Mouse (Mus musculus): Measurements from ENCODE around the gene Vamp3. TPM values are rescaled to one million over a fixed set of nuclear protein-coding genes. Genes with fewer than 3 reads are reported as not detected.

The Vamp3 gene
- polyA plus RNA-seq (2015; fragmentation: Nextera tagmentation; extraction: Ambion mirVana), result 29.9 and 32.5 TPM in 2 replicates

DNA sequence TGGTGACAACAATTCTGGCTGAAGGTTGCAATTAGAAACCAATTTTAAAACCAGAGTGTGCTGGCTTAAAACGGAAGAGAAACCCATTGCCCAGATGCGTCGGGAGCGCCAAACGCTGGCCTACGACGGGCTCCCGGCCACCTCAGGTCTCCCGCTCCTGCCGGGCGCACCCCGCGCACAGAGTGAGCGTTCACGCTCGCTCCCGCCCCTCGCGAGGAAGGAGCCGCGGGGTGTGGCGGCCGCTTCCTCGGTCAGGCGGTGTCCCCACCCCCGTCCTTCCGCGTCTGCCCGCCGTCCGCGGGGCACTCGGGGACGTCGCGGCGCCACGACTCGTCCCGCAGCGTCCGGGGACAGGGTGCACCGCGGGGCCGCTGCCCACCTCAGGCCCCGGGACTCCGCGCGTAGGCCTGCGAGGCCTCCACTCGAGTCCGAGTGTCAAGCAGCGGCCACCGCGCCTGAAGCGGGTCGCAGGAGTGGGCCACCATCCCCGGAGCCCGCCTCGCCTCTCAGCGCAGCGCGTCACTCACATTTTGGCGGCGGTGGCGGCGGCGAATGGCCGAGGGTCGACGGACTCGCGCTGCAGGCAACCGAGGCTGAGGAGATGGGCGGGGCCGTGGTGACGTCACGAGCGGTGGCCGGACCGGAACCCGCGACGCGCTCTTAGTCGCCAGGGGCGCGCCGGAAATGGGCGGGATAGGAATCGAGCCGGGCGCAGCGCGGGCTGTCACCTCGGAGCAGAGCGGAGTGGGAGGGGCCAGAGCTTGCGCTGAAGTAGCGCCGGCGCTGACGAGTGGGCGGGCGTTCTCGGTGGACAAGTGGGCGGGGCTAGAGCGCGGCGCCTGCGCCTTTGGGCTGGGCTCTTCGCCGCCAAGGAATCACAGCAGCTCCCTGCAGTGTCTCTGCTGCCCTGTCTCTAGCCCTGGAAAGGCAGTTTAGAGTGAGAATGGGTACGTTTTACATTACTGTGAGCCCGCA is at the start of gene Vamp3:
Gene Vamp3, minus strand, starts transcription at position 617 of the 975 bp plus-strand sequence.
- Histone ChIP-seq H3K27me3 (ENCODE audit: control insufficient read depth, insufficient read depth, low read depth, low read length) (no peaks in the 10 kb centered on the region), H3K4me3 (ENCODE audit: low read depth, low read length) (peak within 1 kb of the TSS; percentile 93), H3K4me1 (ENCODE audit: control insufficient read depth, low read depth, low read length) (peaks cover 14% of the 10 kb centered on the region), H3K36me3 (ENCODE audit: control insufficient read depth, insufficient read depth) (peaks cover 5% of the 10 kb centered on the region; the same call in 1 of the 2 replicates), H3K4me2 (ENCODE audit: low read depth, low read length) (peak within 1 kb of the TSS; percentile 79), H3K9ac (ENCODE audit: low read depth, low read length) (peak within 1 kb of the TSS; percentile 96), H3K9me3 (replicated peaks; ENCODE audit: control insufficient read depth, low read length) (no peaks in the 10 kb centered on the region), H3K27ac (ENCODE audit: low read length) (peak within 1 kb of the TSS; percentile 94)
- ATAC-seq (ENCODE audit: low read depth), result peak; percentile 97
- WGBS (ENCODE audit: insufficient replicate concordance), result under 1% methylated on average over 107 of the region's 114 CpGs

DNA sequence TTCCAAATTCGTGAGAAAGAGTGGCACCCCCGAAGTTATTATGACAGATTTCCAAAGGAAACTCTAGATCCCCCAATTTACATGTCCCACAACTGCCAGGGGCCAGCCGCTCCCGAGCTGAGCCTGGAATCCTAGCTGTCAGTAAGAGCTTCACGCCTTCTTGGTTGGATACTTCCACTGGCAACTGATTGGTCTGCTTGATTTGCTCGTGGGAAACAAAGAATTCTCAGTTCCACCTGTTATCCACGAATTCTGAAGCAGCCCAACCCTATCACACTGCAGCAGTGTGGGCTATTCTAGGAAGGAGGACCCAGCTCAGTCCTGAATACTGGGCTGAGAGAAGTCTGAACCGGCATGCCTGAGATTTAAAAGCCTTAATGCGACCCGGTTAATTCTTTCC is 48.7 kb upstream of the Vamp3 start:
- no peak for ATAC-seq (ENCODE audit: low read depth)
- Histone ChIP-seq H3K4me2 (ENCODE audit: low read depth, low read length) (no peak overlapping the region), H3K36me3 (ENCODE audit: control insufficient read depth, insufficient read depth) (no peaks in the 10 kb centered on the region), H3K9ac (ENCODE audit: low read depth, low read length) (no peak overlapping the region), H3K4me1 (ENCODE audit: control insufficient read depth, low read depth, low read length) (peaks cover 3% of the 10 kb centered on the region), H3K4me3 (ENCODE audit: low read depth, low read length) (no peak overlapping the region), H3K9me3 (replicated peaks; ENCODE audit: control insufficient read depth, low read length) (no peaks in the 10 kb centered on the region), H3K27ac (ENCODE audit: low read length) (no peak overlapping the region), H3K27me3 (ENCODE audit: control insufficient read depth, insufficient read depth, low read depth, low read length) (peaks cover 54% of the 10 kb centered on the region)
- WGBS (ENCODE audit: insufficient replicate concordance), result 48% methylated on average over 10 of the region's 10 CpGs

DNA sequence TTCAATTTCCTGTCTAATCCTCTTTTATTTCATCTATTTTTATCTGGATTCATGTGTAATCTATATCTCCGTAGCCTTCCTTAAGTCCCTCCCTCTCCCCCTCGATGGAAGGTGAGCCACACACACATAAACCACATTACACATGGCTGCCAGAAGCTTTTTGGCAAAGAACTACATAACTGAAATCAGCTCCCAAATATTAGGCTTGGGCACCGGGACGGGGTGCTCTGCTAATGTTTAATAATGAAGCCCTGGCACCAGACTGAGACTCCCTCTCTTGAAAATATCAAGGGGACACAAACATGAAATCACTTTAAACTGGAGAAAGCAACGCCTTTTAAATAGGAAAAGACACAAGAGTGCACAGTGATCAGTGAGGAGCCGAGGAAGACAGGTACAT is 48.1 kb upstream of the Vamp3 start:
- peaks cover 3% of the 10 kb centered on the region for H3K4me1 ChIP-seq (ENCODE audit: control insufficient read depth, low read depth, low read length)
- no peak overlapping the region for H3K4me3 ChIP-seq (ENCODE audit: low read depth, low read length)
- H3K9me3 ChIP-seq (replicated peaks; ENCODE audit: control insufficient read depth, low read length), result no peaks in the 10 kb centered on the region
- H3K4me2 ChIP-seq (ENCODE audit: low read depth, low read length), result no peak overlapping the region
- H3K9ac ChIP-seq (ENCODE audit: low read depth, low read length), result no peak overlapping the region
- 57% methylated on average over 6 of the region's 6 CpGs for WGBS (ENCODE audit: insufficient replicate concordance)
- H3K27me3 ChIP-seq (ENCODE audit: control insufficient read depth, insufficient read depth, low read depth, low read length), result peaks cover 52% of the 10 kb centered on the region
- H3K27ac ChIP-seq (ENCODE audit: low read length), result no peak overlapping the region
- no peaks in the 10 kb centered on the region for H3K36me3 ChIP-seq (ENCODE audit: control insufficient read depth, insufficient read depth)
- ATAC-seq (ENCODE audit: low read depth), result no peak

DNA sequence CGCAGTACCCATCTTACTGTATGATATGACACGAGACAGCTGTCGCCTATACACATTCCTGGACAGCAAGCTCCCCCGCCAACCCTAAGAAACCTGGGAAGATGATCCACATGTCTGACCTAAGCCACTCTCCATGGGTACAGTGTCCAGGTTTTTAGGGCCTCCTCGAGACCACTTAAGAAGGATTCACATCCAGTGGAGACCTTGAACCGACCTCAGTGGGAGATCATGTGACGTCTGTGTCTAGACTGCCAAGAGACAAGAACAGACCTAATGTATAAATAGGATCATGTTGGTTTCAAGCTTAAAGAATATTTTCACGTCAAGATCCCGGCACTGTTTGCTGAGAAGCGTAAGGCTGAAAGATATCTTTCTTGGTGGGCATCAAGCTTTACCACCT is 46.4 kb upstream of the Vamp3 start:
- no peak overlapping the region for H3K9ac ChIP-seq (ENCODE audit: low read depth, low read length)
- peaks cover 34% of the 10 kb centered on the region for H3K27me3 ChIP-seq (ENCODE audit: control insufficient read depth, insufficient read depth, low read depth, low read length)
- no peak overlapping the region for H3K4me2 ChIP-seq (ENCODE audit: low read depth, low read length)
- peaks cover 3% of the 10 kb centered on the region for H3K4me1 ChIP-seq (ENCODE audit: control insufficient read depth, low read depth, low read length)
- WGBS (ENCODE audit: insufficient replicate concordance), result 69% methylated on average over 10 of the region's 10 CpGs
- H3K4me3 ChIP-seq (ENCODE audit: low read depth, low read length), result no peak overlapping the region
- H3K27ac ChIP-seq (ENCODE audit: low read length), result no peak overlapping the region
- no peaks in the 10 kb centered on the region for H3K36me3 ChIP-seq (ENCODE audit: control insufficient read depth, insufficient read depth)
- no peaks in the 10 kb centered on the region for H3K9me3 ChIP-seq (replicated peaks; ENCODE audit: control insufficient read depth, low read length)
- ATAC-seq (ENCODE audit: low read depth), result no peak

DNA sequence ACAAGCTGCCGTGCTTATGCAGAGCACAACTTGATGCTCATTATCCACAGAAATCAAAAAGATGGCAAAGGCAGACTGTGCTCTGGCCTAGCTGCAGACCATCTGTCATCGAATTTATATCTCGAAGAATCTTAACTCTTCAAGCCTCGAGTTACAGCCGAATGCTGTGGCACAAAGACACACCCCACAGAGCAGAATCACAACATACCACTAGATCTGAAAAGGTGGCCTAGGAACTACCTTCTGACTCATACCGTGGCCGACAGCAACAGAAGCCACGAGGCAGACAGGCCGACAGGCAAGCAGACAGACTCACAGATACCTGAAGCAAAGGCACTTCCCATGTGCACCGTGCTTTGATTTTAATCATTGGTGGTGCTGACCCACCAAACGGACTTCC is 45.9 kb upstream of the Vamp3 start:
- H3K4me2 ChIP-seq (ENCODE audit: low read depth, low read length), result no peak overlapping the region
- H3K9me3 ChIP-seq (replicated peaks; ENCODE audit: control insufficient read depth, low read length), result no peaks in the 10 kb centered on the region
- 64% methylated on average over 11 of the region's 11 CpGs for WGBS (ENCODE audit: insufficient replicate concordance)
- no peak overlapping the region for H3K27ac ChIP-seq (ENCODE audit: low read length)
- no peaks in the 10 kb centered on the region for H3K36me3 ChIP-seq (ENCODE audit: control insufficient read depth, insufficient read depth)
- no peak for ATAC-seq (ENCODE audit: low read depth)
- peaks cover 3% of the 10 kb centered on the region for H3K4me1 ChIP-seq (ENCODE audit: control insufficient read depth, low read depth, low read length)
- H3K4me3 ChIP-seq (ENCODE audit: low read depth, low read length), result no peak overlapping the region
- no peak overlapping the region for H3K9ac ChIP-seq (ENCODE audit: low read depth, low read length)
- peaks cover 29% of the 10 kb centered on the region for H3K27me3 ChIP-seq (ENCODE audit: control insufficient read depth, insufficient read depth, low read depth, low read length)

DNA sequence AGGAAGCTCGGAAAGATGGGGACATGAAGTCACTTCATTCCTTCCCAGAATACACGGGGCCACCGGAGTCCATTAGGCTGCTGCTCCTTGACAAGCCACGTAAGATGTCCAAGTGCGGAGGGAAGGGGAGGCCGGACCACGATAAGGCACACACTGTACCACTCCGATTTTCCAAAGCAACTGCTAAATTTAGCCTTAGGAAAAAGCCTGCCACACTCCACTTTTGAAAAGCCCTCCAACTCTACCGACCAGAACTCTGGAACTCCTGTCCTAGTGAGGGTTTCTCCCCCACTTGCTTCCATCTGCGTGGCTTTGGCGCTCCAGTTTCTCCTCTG is 39.3 kb upstream of the Vamp3 start:
- ATAC-seq (ENCODE audit: low read depth), result no peak
- Histone ChIP-seq H3K4me1 (ENCODE audit: control insufficient read depth, low read depth, low read length) (no peaks in the 10 kb centered on the region), H3K27me3 (ENCODE audit: control insufficient read depth, insufficient read depth, low read depth, low read length) (no peaks in the 10 kb centered on the region), H3K4me3 (ENCODE audit: low read depth, low read length) (no peak overlapping the region), H3K9ac (ENCODE audit: low read depth, low read length) (no peak overlapping the region), H3K36me3 (ENCODE audit: control insufficient read depth, insufficient read depth) (no peaks in the 10 kb centered on the region), H3K9me3 (replicated peaks; ENCODE audit: control insufficient read depth, low read length) (no peaks in the 10 kb centered on the region), H3K27ac (ENCODE audit: low read length) (no peak overlapping the region), H3K4me2 (ENCODE audit: low read depth, low read length) (no peak overlapping the region)
- 70% methylated on average over 11 of the region's 11 CpGs for WGBS (ENCODE audit: insufficient replicate concordance)

DNA sequence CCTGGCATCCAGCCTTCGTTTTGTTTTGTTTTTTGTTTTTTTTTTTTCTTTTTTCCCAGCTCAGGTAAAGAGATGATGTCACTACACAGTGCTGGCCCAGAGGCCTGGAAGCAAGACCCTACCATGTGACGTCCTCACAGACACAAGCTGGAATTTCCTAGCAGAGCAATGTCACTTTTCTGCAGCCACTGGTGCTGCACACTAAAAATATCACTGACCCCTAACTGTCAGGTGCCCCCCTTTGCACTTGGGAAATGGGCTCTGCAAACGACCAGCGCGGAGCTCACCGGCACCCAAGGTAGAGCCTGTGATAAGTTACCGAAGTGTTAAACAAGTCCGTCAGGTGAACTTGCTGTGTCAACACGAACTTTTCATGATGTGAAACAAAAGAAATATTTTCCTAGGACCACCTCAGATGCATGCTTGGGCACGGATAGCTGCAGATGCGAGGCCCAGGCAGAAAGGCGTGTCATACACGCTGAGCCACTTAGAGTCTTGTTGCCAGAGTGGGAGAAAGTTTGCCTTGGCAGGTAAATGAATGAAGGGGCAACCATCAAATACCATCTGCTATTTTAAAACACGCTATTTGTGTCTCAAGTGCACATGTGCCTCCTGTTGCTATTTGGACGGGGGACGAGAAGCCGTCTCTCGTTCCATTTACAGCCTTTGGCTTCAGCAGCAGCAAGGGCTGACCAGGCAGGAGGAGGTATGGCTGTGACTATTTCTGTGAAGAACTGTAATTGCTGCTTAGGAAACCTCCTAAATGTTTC is 38.8 kb upstream of the Vamp3 start:
- Histone ChIP-seq H3K36me3 (ENCODE audit: control insufficient read depth, insufficient read depth) (no peaks in the 10 kb centered on the region), H3K9me3 (replicated peaks; ENCODE audit: control insufficient read depth, low read length) (no peaks in the 10 kb centered on the region), H3K27me3 (ENCODE audit: control insufficient read depth, insufficient read depth, low read depth, low read length) (no peaks in the 10 kb centered on the region), H3K27ac (ENCODE audit: low read length) (no peak overlapping the region), H3K4me1 (ENCODE audit: control insufficient read depth, low read depth, low read length) (no peaks in the 10 kb centered on the region), H3K9ac (ENCODE audit: low read depth, low read length) (no peak overlapping the region), H3K4me3 (ENCODE audit: low read depth, low read length) (no peak overlapping the region), H3K4me2 (ENCODE audit: low read depth, low read length) (no peak overlapping the region)
- WGBS (ENCODE audit: insufficient replicate concordance), result 69% methylated on average over 18 of the region's 18 CpGs
- ATAC-seq (ENCODE audit: low read depth), result no peak

DNA sequence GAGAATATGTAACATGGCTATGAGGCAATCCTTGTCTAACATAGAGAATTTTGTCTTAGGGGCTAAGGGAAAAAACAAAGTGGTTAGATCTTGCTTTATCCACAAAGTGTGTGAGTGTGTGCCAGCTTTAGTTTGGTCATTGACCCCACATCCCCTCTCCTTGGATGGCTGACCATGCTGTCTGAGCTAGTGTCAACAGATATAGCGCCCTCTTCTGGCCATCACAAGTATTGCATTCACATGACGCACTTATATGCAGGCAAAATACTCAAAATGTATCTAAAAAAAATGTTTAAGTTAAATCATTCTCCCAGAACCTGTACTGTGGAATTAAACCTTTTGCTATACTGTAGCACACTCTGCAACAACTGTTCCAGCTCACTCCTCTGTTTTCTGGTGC is 37.4 kb upstream of the Vamp3 start:
- Histone ChIP-seq H3K4me3 (ENCODE audit: low read depth, low read length) (no peak overlapping the region), H3K4me1 (ENCODE audit: control insufficient read depth, low read depth, low read length) (no peaks in the 10 kb centered on the region), H3K27me3 (ENCODE audit: control insufficient read depth, insufficient read depth, low read depth, low read length) (no peaks in the 10 kb centered on the region), H3K27ac (ENCODE audit: low read length) (no peak overlapping the region), H3K4me2 (ENCODE audit: low read depth, low read length) (no peak overlapping the region), H3K36me3 (ENCODE audit: control insufficient read depth, insufficient read depth) (no peaks in the 10 kb centered on the region), H3K9me3 (replicated peaks; ENCODE audit: control insufficient read depth, low read length) (no peaks in the 10 kb centered on the region), H3K9ac (ENCODE audit: low read depth, low read length) (no peak overlapping the region)
- WGBS (ENCODE audit: insufficient replicate concordance), result 34% methylated on average over 2 of the region's 2 CpGs
- ATAC-seq (ENCODE audit: low read depth), result no peak

DNA sequence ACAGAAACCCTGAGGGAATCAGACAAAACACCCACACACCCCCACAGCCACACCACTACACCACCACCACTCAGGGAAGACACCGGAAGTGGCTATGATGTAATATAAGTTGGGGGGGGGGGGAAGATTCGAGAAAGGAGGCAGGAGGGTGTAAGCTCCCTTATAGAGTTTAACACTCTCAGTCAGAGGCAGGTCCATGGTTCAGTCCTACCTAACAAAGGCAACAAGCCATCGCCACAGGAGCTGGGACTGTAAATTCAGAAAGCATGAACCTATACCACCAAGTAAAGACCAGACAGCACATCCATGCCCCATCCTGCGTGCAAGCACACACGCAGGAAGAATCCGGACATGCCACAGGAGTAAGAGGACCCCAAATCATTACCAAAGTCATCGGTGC is 31.5 kb upstream of the Vamp3 start, which contains the start of gene Gm13090:
Gene Gm13090, plus strand, starts transcription at position 301 of the 400 bp plus-strand sequence.
- Histone ChIP-seq H3K4me1 (ENCODE audit: control insufficient read depth, low read depth, low read length) (no peaks in the 10 kb centered on the region), H3K4me2 (ENCODE audit: low read depth, low read length) (no peak within 1 kb of the TSS), H3K9ac (ENCODE audit: low read depth, low read length) (no peak within 1 kb of the TSS), H3K9me3 (replicated peaks; ENCODE audit: control insufficient read depth, low read length) (no peaks in the 10 kb centered on the region), H3K27me3 (ENCODE audit: control insufficient read depth, insufficient read depth, low read depth, low read length) (no peaks in the 10 kb centered on the region), H3K36me3 (ENCODE audit: control insufficient read depth, insufficient read depth) (no peaks in the 10 kb centered on the region), H3K27ac (ENCODE audit: low read length) (no peak within 1 kb of the TSS), H3K4me3 (ENCODE audit: low read depth, low read length) (no peak within 1 kb of the TSS)
- WGBS (ENCODE audit: insufficient replicate concordance), result 65% methylated on average over 7 of the region's 7 CpGs
- no peak for ATAC-seq (ENCODE audit: low read depth)

Measured in liver, embryonic 16.5 days (tissue).